Comparison of ENCODE assay signal across 27 mouse cellular contexts in genomic region chr2:79354773-79355172, GRCm38 (mm10).
A peak's percentile ranks its signal among the peaks of the same experiment; 100 is the strongest.
DNase-seq lines count a peak whose midpoint lies in the region; ATAC-seq and TF ChIP-seq lines count a peak whose summit lies in the region.
"Had no signal": no experiment of that assay in that cellular context is flagged by ENCODE, and none has a peak within 500 bp of the region (broad histone marks: within the 10 kb centered on the region; RNA-seq: fewer than 3 reads in every experiment).

No protein-coding gene starts in this region.

- peak; percentile 6 for DNase-seq in left cerebral cortex, adult 11 months (ENCODE audit: low spot score)
- DNase-seq in left cerebral cortex, postnatal 4 days: no peak
- peak; percentile 35 for DNase-seq in R1 (ENCODE audit: low read depth, low spot score)
- DNase-seq in left cerebral cortex, postnatal 14 days (ENCODE audit: low spot score in 2 of 2): peak; percentile 9 to 12
- DNase-seq in hindbrain, embryonic 11.5 days (ENCODE audit: low spot score): no peak
- DNase-seq: adrenal gland, postnatal 36 days; B cell, adult 2 months; cerebellum, adult 11 months; gastrocnemius, postnatal 36 days; heart, adult 2 months; kidney, adult 8-10 months; kidney, postnatal 14 days; layer of hippocampus, postnatal 36 days; liver, postnatal 0 days; lung, postnatal 14 days; midbrain, embryonic 14.5 days; thymus, postnatal 14 days had no signal

- H3K4me2 ChIP-seq in hindbrain, embryonic 11.5 days (replicated peaks; ENCODE audit: low read depth, low read length): no peak overlapping the region
- no peak overlapping the region for H3K4me2 ChIP-seq in forebrain, embryonic 12.5 days
- H3K4me2 ChIP-seq: embryonic facial prominence, embryonic 12.5 days; hindbrain, embryonic 13.5 days; limb, embryonic 12.5 days; liver, embryonic 11.5 days had no signal

- H3K4me3 ChIP-seq in E14TG2a.4 (replicated peaks; ENCODE audit: low read length): 0 out of 2 replicates have a peak overlapping the region, but pooled peaks have one; percentile 3
- no peak overlapping the region for H3K4me3 ChIP-seq in hindbrain, embryonic 11.5 days (ENCODE audit: low read depth, low read length)
- H3K4me3 ChIP-seq in forebrain, embryonic 12.5 days (replicated peaks): no peak overlapping the region
- H3K4me3 ChIP-seq: embryonic facial prominence, embryonic 12.5 days; heart, adult 2 months; hindbrain, embryonic 13.5 days; limb, embryonic 12.5 days had no signal

- no peak for ATAC-seq in megakaryocyte-erythroid progenitor cell, adult 5-6 weeks (replicated peaks; ENCODE audit: low FRiP score, low TSS enrichment, poor library complexity, severe bottlenecking)
- ATAC-seq in hindbrain, embryonic 11.5 days (ENCODE audit: low FRiP score): no peak
- no peak for ATAC-seq in forebrain, embryonic 12.5 days (ENCODE audit: low FRiP score)
- ATAC-seq: inflammation-experienced regulatory T-cells, adult 6 months; liver, postnatal 0 days had no signal

- H3K9me3 ChIP-seq in E14TG2a.4 (ENCODE audit: low read length): no peaks in the 10 kb centered on the region
- H3K9me3 ChIP-seq in hindbrain, embryonic 11.5 days (ENCODE audit: control insufficient read depth, low read length): no peaks in the 10 kb centered on the region
- H3K9me3 ChIP-seq in forebrain, embryonic 12.5 days: no peaks in the 10 kb centered on the region
- H3K9me3 ChIP-seq: embryonic facial prominence, embryonic 12.5 days; hindbrain, embryonic 13.5 days; limb, embryonic 12.5 days had no signal

- H3K36me3 ChIP-seq in E14TG2a.4 (ENCODE audit: insufficient read depth, low read length): no peaks in the 10 kb centered on the region
- H3K36me3 ChIP-seq in hindbrain, embryonic 11.5 days (ENCODE audit: control insufficient read depth, insufficient read depth, low read length): no peaks in the 10 kb centered on the region
- H3K36me3 ChIP-seq in forebrain, embryonic 12.5 days (replicated peaks): no peaks in the 10 kb centered on the region
- H3K36me3 ChIP-seq: embryonic facial prominence, embryonic 12.5 days; hindbrain, embryonic 13.5 days; limb, embryonic 12.5 days had no signal

- H3K4me1 ChIP-seq in E14TG2a.4 (replicated peaks; ENCODE audit: low read depth, low read length): peaks cover 11% of the 10 kb centered on the region; the same call in 1 of the 2 replicates
- H3K4me1 ChIP-seq in hindbrain, embryonic 11.5 days (replicated peaks; ENCODE audit: control insufficient read depth, insufficient read depth, low read length): no peaks in the 10 kb centered on the region
- peaks cover 8% of the 10 kb centered on the region for H3K4me1 ChIP-seq in forebrain, embryonic 12.5 days
- H3K4me1 ChIP-seq: embryonic facial prominence, embryonic 12.5 days; limb, embryonic 12.5 days had no signal

- H3K27me3 ChIP-seq in E14TG2a.4 (ENCODE audit: insufficient read depth, low read length): no peaks in the 10 kb centered on the region
- H3K27me3 ChIP-seq in hindbrain, embryonic 11.5 days (ENCODE audit: control insufficient read depth, insufficient read depth, low read length): no peaks in the 10 kb centered on the region
- H3K27me3 ChIP-seq in forebrain, embryonic 12.5 days: no peaks in the 10 kb centered on the region
- H3K27me3 ChIP-seq: CH12.LX; embryonic facial prominence, embryonic 12.5 days; hindbrain, embryonic 13.5 days; limb, embryonic 12.5 days had no signal

- no peak overlapping the region for H3K9ac ChIP-seq in hindbrain, embryonic 11.5 days (ENCODE audit: low read depth, low read length)
- H3K9ac ChIP-seq in forebrain, embryonic 12.5 days: no peak overlapping the region
- H3K9ac ChIP-seq: embryonic facial prominence, embryonic 12.5 days; hindbrain, embryonic 13.5 days; limb, embryonic 12.5 days; liver, postnatal 0 days had no signal

- no peak overlapping the region for H3K27ac ChIP-seq in hindbrain, embryonic 11.5 days (ENCODE audit: low read depth, low read length)
- H3K27ac ChIP-seq in forebrain, embryonic 12.5 days: no peak overlapping the region
- H3K27ac ChIP-seq: embryonic facial prominence, embryonic 12.5 days; heart, adult 2 months; hindbrain, embryonic 13.5 days; limb, embryonic 12.5 days; stomach, postnatal 0 days had no signal

- no peak for TF ChIP-seq CTCF in E14TG2a.4 (conservative IDR thresholded peaks at IDR 0.05; ENCODE audit: low read length)

- WGBS in hindbrain, embryonic 11.5 days: 96% methylated on average over 16 of the region's 16 CpGs
- 95% methylated on average over 16 of the region's 16 CpGs for WGBS in forebrain, embryonic 12.5 days

- intact Hi-C loops in left cerebral cortex, postnatal 4 days (cut with DNase I): no loop called here
- intact Hi-C loops in left cerebral cortex, postnatal 14 days (cut with DNase I): no loop called here

Comparison
In these comparisons a context has a peak if more than half of its experiments do, and no peak if none do; other contexts are left out.
1. DNase-seq: peak in left cerebral cortex, adult 11 months (single experiment), R1 (single experiment) and left cerebral cortex, postnatal 14 days (2 of 2); none in left cerebral cortex, postnatal 4 days (single experiment) and hindbrain, embryonic 11.5 days (single experiment).